Comparison of ENCODE assay signal across 8 mouse cellular contexts in genomic region chr5:72796186-72796613, GRCm38 (mm10). TPM values are rescaled to one million over a fixed set of nuclear protein-coding genes. Genes with fewer than 3 reads are reported as not detected.
DNase-seq lines count a peak whose midpoint lies in the region; ATAC-seq and TF ChIP-seq lines count a peak whose summit lies in the region.

No protein-coding gene starts in this region.

- peak overlapping the region; percentile 69 for H3K27ac ChIP-seq in heart, adult 2 months
- peak overlapping the region; percentile 67 for H3K27ac ChIP-seq in kidney, embryonic 16.5 days (ENCODE audit: low read length)
- H3K27ac ChIP-seq in macrophage, result peak overlapping the region; percentile 99

- peak overlapping the region; percentile 66 for H3K9ac ChIP-seq in heart, adult 2 months (ENCODE audit: low read depth, low read length)
- no peak overlapping the region; the same call in 1 of the 2 replicates for H3K9ac ChIP-seq in kidney, embryonic 16.5 days (replicated peaks; ENCODE audit: low read length)

- WGBS in heart, adult 2 months, result 18% methylated on average over 14 of the region's 14 CpGs
- 43% methylated on average over 14 of the region's 14 CpGs for WGBS in kidney, embryonic 16.5 days
- 0% methylated on average over 14 of the region's 14 CpGs for WGBS in macrophage (ENCODE audit: missing documents)

- no peaks in the 10 kb centered on the region for H3K9me3 ChIP-seq in kidney, embryonic 16.5 days (ENCODE audit: low read length)

- peak overlapping the region; percentile 41 for H3K4me2 ChIP-seq in kidney, embryonic 16.5 days (replicated peaks; ENCODE audit: low read depth, low read length)

- 0 out of 2 replicates have a peak, but pooled peaks have one; percentile 8 for TF ChIP-seq EP300 in heart, adult 2 months (IDR thresholded peaks at IDR 0.05; ENCODE audit: insufficient read depth, low read depth, low read length)

- no peak; the same call in 1 of the 2 replicates for ATAC-seq in kidney, embryonic 16.5 days (ENCODE audit: low FRiP score, low TSS enrichment)

- H3K79me2 ChIP-seq in heart, adult 2 months (replicated peaks; ENCODE audit: control insufficient read depth, insufficient read depth, low read length), result no peaks in the 10 kb centered on the region
- peaks cover 93% of the 10 kb centered on the region for H3K79me2 ChIP-seq in macrophage (ENCODE audit: inconsistent target)

- peak overlapping the region; percentile 33 for H3K4me3 ChIP-seq in heart, adult 2 months
- H3K4me3 ChIP-seq in kidney, embryonic 16.5 days (ENCODE audit: low read length), result peak overlapping the region; percentile 22
- peak overlapping the region; percentile 20 for H3K4me3 ChIP-seq in macrophage (ENCODE audit: inconsistent target)

- H3K27me3 ChIP-seq in heart, adult 2 months (ENCODE audit: control insufficient read depth, insufficient read depth, low read length), result no peaks in the 10 kb centered on the region
- no peaks in the 10 kb centered on the region for H3K27me3 ChIP-seq in kidney, embryonic 16.5 days (ENCODE audit: insufficient read depth, low read length)

- intact Hi-C loops in heart, adult 2 months (cut with DNase I), result loop anchor here (5.0 kb wide), 1 partner anchor 71 kb away; the partner anchor contains the start of gene Tec

- H3K4me1 ChIP-seq in heart, adult 2 months (ENCODE audit: control insufficient read depth, insufficient read depth, low read length), result peaks cover 1% of the 10 kb centered on the region
- H3K4me1 ChIP-seq in kidney, embryonic 16.5 days (ENCODE audit: insufficient read depth, low read length), result peaks cover 20% of the 10 kb centered on the region

- TF ChIP-seq CTCF in heart, adult 2 months (IDR thresholded peaks at IDR 0.05), result no peak

- peak; percentile 14 for DNase-seq in adrenal gland, postnatal 14 days
- DNase-seq in adrenal gland, adult 8-10 months, result no peak
- peak; percentile 18 for DNase-seq in CD4-positive, CD25-positive, alpha-beta regulatory T cell, adult 2 months (ENCODE audit: low read depth, low spot score)
- peak; percentile 55 to 60 for DNase-seq in heart, adult 2 months
- no peak for DNase-seq in cerebellum, adult 11-12 months
- DNase-seq in right cerebral cortex, postnatal 10 days (ENCODE audit: low spot score in 2 of 2), result no peak

- TF ChIP-seq POLR2A in heart, adult 2 months (IDR thresholded peaks at IDR 0.05; ENCODE audit: insufficient read depth, low read depth, low read length), result no peak

- no peaks in the 10 kb centered on the region for H3K36me3 ChIP-seq in heart, adult 2 months (ENCODE audit: control insufficient read depth, insufficient read depth, low read length)
- no peaks in the 10 kb centered on the region for H3K36me3 ChIP-seq in kidney, embryonic 16.5 days (ENCODE audit: insufficient read depth, low read length)
- no peaks in the 10 kb centered on the region for H3K36me3 ChIP-seq in macrophage (ENCODE audit: inconsistent target)

RNA-seq across cellular contexts. Expression of gene Txk, which starts 43.6 kb away (rescaled TPM):
- 2.3 TPM in 1 of 2 replicates, not detected in the other for total RNA-seq in adrenal gland, postnatal 14 days (2021)
- under 1 TPM; 0.07 to 0.27 (median 0.16) TPM for total RNA-seq in adrenal gland, adult 8-10 months (2022)
- total RNA-seq in heart, adult 2 months (2021), result under 1 TPM; 0.10 to 0.30 TPM
- polyA plus RNA-seq in heart, adult 2 months (2012; rRNA removed), result 0.12 and 0.18 TPM in 2 replicates
- polyA plus RNA-seq in kidney, embryonic 16.5 days (2015; fragmentation: Nextera tagmentation; extraction: Ambion mirVana), result 0.06 and 0.28 TPM in 2 replicates
- 10 to 100 TPM in 10 of 26 experiments, 1 to 10 TPM in 16; 2.0 to 22.4 (median 7.5) TPM for total RNA-seq in macrophage (2018; cell fraction: chromatin; rRNA removed)
- total RNA-seq in macrophage (2018; cell fraction: cytosol; rRNA removed), result under 1 TPM; 0.03 to 0.77 (median 0.22) TPM
- total RNA-seq in macrophage (2018; cell fraction: nucleus; rRNA removed), result 10 to 100 TPM in 5 of 26 experiments, 1 to 10 TPM in 21; 1.2 to 19.6 (median 6.6) TPM
- polyA plus RNA-seq in macrophage (2018), result 0.06 to 0.37 TPM (median 0.27 TPM) in 3 replicates

Comparison
In these comparisons a context has a peak if more than half of its experiments do, and no peak if none do; other contexts are left out.
1. DNase-seq: peak in adrenal gland, postnatal 14 days (single experiment), CD4-positive, CD25-positive, alpha-beta regulatory T cell, adult 2 months (single experiment) and heart, adult 2 months (2 of 2); none in adrenal gland, adult 8-10 months (single experiment), cerebellum, adult 11-12 months (single experiment) and right cerebral cortex, postnatal 10 days (0 of 2).
2. Peak in every context shown above with its lines, with median percentiles within 50 percentile points of each other: H3K27ac ChIP-seq and H3K4me3 ChIP-seq.